Mouse (Mus musculus) embryonic facial prominence, embryonic 13.5 days (tissue): ENCODE data around the gene Coa7. TPM values are rescaled to one million over a fixed set of nuclear protein-coding genes. Genes with fewer than 3 reads are reported as not detected.

Experiments
- ATAC-seq: fragments of 200-750 bp; cut with Nextera tagmentation; 2 replicates; pipeline ENCODE4 v1.8.0; 2017; ENCODE audit warnings: low read depth; ENCODE audit not compliant: insufficient number of reproducible peaks, insufficient read depth, low FRiP score, low TSS enrichment
- H3K27ac ChIP-seq: fragments of 300-500 bp; sonication (generic); 2 replicates; pipeline ENCODE4 v1.5.1; 2015; ENCODE audit warnings: moderate library complexity, mild to moderate bottlenecking, inconsistent platforms
- H3K27me3 ChIP-seq: fragments of 300-500 bp; sonication (generic); 2 replicates; pipeline ENCODE4 v1.6.1; 2015; ENCODE audit warnings: mild to moderate bottlenecking, inconsistent platforms
- H3K36me3 ChIP-seq: fragments of 300-500 bp; sonication (generic); 2 replicates; pipeline ENCODE4 v1.6.1; 2015; ENCODE audit warnings: mild to moderate bottlenecking, inconsistent platforms
- H3K4me1 ChIP-seq: fragments of 300-500 bp; sonication (generic); 2 replicates; pipeline ENCODE4 v1.6.1; 2015; ENCODE audit warnings: inconsistent platforms
- H3K4me2 ChIP-seq: fragments of 300-500 bp; sonication (generic); 2 replicates; pipeline ENCODE4 v1.6.1; 2015; ENCODE audit warnings: moderate library complexity, mild to moderate bottlenecking, inconsistent platforms
- H3K4me3 ChIP-seq: fragments of 300-500 bp; sonication (generic); 2 replicates; pipeline ENCODE4 v1.5.1; 2015; ENCODE audit warnings: mild to moderate bottlenecking, inconsistent platforms
- H3K9ac ChIP-seq: fragments of 300-500 bp; sonication (generic); 2 replicates; pipeline ENCODE4 v1.6.1; 2015; ENCODE audit warnings: mild to moderate bottlenecking, inconsistent platforms
- H3K9me3 ChIP-seq: fragments of 300-500 bp; sonication (generic); 2 replicates; pipeline ENCODE4 v1.6.1; 2016; ENCODE audit warnings: inconsistent platforms
- WGBS: fragments of 180-500 bp; shearing (Covaris S2); methylation state at CpG from one replicate; pipeline ENCODE4 v1.1.7; 2015; ENCODE audit warnings: mixed read lengths; 5-methylcytosine and 5-hydroxymethylcytosine counted together
- polyA plus RNA-seq: library from polyadenylated mRNA; unstranded; fragments of >200 nt; fragmentation: Nextera tagmentation; extraction: Ambion mirVana; gene quantifications from 2 replicates; pipeline ENCODE4 v1.2.1, GENCODE M21; 2015

Gene Coa7
- polyA plus RNA-seq, 1 experiment from 2014 or later: 50.9 TPM

DNA sequence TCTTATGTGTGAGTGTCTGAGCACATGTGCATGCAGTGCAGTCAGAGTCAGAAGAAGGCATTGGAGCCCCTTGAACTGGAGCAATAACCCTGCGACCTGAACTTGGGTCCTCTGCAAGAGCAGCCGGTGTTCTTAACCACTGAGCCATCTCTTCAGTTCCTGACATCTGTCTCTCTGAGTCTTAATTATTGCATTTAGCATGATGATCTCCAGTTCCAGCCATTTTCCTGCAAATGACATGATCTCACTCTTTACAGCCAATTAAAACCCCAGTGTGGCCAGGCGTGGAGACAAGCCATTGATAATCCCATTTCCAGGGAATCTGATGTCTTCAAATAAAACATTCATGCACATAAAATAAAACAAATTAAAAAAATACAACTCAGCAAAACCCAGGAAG is 60.8 kb downstream of the Coa7 start:
- Histone ChIP-seq H3K27me3 (peaks cover 13% of the 10 kb centered on the region), H3K9me3 (no peaks in the 10 kb centered on the region), H3K27ac (no peak overlapping the region), H3K4me2 (no peak overlapping the region), H3K9ac (no peak overlapping the region), H3K4me3 (no peak overlapping the region), H3K4me1 (peaks cover 11% of the 10 kb centered on the region), H3K36me3 (no peaks in the 10 kb centered on the region)
- no peak for ATAC-seq
- 53% methylated on average over 3 of the region's 3 CpGs for WGBS

DNA sequence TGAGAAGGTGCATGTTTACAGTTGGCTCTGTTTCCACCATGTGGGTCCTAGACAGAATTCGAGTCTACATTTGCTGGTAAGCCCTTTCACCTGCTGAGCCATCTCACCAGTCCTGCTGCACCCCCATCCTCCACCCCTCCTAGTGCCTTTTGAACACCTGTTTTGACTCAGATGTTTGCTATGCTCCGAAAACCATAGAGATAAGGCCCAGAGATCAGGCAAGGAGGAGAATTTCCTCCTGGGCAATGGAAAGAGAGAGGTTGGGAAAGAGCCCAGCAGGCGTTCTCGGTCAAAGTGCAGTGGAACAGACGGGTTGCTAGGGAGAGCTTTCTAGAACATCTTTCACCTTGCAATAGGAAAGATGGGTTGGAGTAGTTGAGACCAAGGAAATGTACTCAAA is 63.2 kb downstream of the Coa7 start:
- Histone ChIP-seq H3K4me2 (no peak overlapping the region), H3K36me3 (no peaks in the 10 kb centered on the region), H3K9me3 (no peaks in the 10 kb centered on the region), H3K27ac (no peak overlapping the region), H3K4me3 (no peak overlapping the region), H3K9ac (no peak overlapping the region), H3K4me1 (peaks cover 11% of the 10 kb centered on the region), H3K27me3 (no peaks in the 10 kb centered on the region)
- ATAC-seq: no peak
- 79% methylated on average over 5 of the region's 5 CpGs for WGBS

Other genes starting within 250 kb of the Coa7 start
- gene Podn, start 231.7 kb upstream of the Coa7 start, polyA plus RNA-seq: 0.90 and 1.4 TPM in 2 replicates
- gene Scp2, start 183.1 kb upstream of the Coa7 start, polyA plus RNA-seq: 176 and 190 TPM in 2 replicates
- gene Echdc2, start 162.7 kb upstream of the Coa7 start, polyA plus RNA-seq: 45.0 and 47.9 TPM in 2 replicates
- 0.14 TPM in 1 of 2 replicates, not detected in the other for gene Zyg11a, start 110.1 kb upstream of the Coa7 start, polyA plus RNA-seq
- 13.0 and 15.9 TPM in 2 replicates for gene Zyg11b, start 27.0 kb upstream of the Coa7 start, polyA plus RNA-seq
- gene Shisal2a, start 55.2 kb downstream of the Coa7 start, polyA plus RNA-seq: 2.1 and 2.8 TPM in 2 replicates
- gene Gpx7, start 78.8 kb downstream of the Coa7 start, polyA plus RNA-seq: 86.0 and 102 TPM in 2 replicates
- 103 and 125 TPM in 2 replicates for gene Tut4, start 131.3 kb downstream of the Coa7 start, polyA plus RNA-seq